Mouse (Mus musculus) heart, postnatal 0 days (tissue): Measurements from ENCODE around the gene Gmds.

ENCODE experiments used
- CTCF ChIP-seq: IDR thresholded peaks from 2 replicates; pipeline ENCODE4 v1.5.1; 2016; ENCODE audit warnings: antibody characterized with exemption, control low read depth, low read depth
- EP300 ChIP-seq: IDR thresholded peaks from 2 replicates; pipeline ENCODE4 v1.6.1; 2016; ENCODE audit warnings: antibody characterized with exemption, low read depth

DNA sequence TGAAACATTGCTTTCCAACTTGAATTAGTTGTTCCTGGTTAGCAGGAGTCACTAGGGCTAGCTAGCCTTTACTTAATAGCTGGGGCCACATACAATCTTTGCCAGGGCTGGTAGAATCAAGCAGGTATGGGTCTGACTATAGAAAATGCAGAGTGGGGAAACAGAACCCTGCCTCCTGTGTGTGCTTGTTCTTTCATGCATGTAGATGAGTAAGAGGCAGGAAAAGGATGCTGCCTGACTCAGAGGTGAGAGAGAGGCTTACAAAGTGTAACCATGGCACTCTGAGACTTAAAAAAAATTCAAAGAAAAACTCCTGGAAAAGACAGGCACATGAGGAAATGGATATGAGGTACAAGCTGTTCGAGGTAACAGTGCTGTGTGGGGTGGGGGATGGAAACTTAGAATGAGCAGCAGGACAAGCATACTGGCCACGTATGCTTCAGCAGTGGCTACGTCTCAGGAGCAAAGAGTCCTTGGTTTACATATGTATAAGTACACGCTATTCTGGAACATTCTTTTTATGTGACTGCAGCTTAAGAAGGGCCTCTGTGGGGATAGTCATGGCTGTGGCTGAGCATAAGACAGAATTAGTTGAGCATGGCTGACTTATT, 203.8 kb downstream of the Gmds start:
- TF ChIP-seq CTCF (no peak), EP300 (no peak)
